Mouse (Mus musculus): ENCODE measurements around the gene Myadml2. TPM values are rescaled to one million over a fixed set of nuclear protein-coding genes. Genes with fewer than 3 reads are reported as not detected.

The Myadml2 gene
- polyA plus RNA-seq, 1 experiment from 2014 or later = not detected

DNA sequence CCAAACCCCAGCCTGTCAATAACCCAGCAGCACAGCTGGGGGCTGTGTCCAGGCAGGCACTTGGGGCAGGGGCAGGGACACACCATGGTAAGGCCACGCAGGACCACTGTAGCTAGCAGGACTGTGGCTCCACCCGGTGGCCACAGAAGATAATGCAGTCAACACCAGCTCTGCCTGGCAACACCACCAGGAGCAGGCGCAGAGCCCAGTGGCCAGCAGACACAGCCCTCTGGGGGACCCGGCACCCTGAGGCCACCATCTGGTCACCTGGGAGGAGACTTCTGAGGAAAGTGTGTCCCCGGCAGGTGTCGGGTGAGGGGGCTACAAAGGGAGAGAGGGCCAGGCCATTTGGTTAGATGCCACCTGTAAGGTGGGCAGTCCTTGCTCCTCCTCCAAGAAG lies 35.2 kb downstream of the Myadml2 start:
- H3K27ac ChIP-seq (replicated peaks) = no peak overlapping the region
- peaks cover 22% of the 10 kb centered on the region for H3K27me3 ChIP-seq (ENCODE audit: low read depth, poor library complexity, severe bottlenecking)
- 54% methylated on average over 6 of the region's 6 CpGs for WGBS
- DNase-seq (ENCODE audit: low spot score) = peak; percentile 72
- H3K4me1 ChIP-seq = peaks cover 47% of the 10 kb centered on the region
- peak overlapping the region; percentile 16; the same call in 1 of the 2 replicates for H3K4me3 ChIP-seq
- H3K9me3 ChIP-seq (replicated peaks) = no peaks in the 10 kb centered on the region
- peaks cover 68% of the 10 kb centered on the region for H3K36me3 ChIP-seq

DNA sequence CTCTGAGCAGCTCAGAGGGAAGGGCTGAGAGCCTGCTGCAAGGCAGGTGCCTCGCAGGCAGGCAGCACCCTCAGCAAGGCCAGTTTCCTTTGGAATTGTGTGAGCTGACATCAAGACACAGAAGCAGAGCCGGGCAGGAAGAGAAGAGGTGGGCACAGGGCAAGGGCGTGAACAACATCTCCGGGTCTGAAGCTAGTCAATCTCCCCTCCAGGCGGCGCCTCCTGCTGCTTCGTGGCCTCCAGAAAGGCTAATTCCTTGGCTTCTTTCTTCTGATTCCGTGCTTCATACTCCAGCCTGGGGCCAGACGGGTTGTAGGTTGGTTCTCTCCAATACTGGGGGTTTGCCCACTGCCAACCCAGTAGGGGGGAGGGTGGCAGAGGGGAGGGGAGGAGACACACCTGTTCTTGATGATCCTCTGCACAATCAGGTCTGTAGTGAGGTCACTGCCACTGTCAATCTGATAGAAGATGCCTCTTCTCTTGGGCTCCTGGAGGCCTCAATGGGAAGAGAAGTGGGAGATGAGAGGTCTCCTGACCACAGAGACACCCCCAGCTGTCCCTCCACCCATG lies 37.4 kb downstream of the Myadml2 start:
- DNase-seq (ENCODE audit: low spot score) = no peak
- Histone ChIP-seq H3K4me1 (peaks cover 39% of the 10 kb centered on the region), H3K9me3 (replicated peaks) (no peaks in the 10 kb centered on the region), H3K36me3 (peaks cover 81% of the 10 kb centered on the region), H3K27ac (replicated peaks) (no peak overlapping the region), H3K27me3 (ENCODE audit: low read depth, poor library complexity, severe bottlenecking) (peaks cover 36% of the 10 kb centered on the region), H3K4me3 (no peak overlapping the region)
- 79% methylated on average over 9 of the region's 9 CpGs for WGBS

DNA sequence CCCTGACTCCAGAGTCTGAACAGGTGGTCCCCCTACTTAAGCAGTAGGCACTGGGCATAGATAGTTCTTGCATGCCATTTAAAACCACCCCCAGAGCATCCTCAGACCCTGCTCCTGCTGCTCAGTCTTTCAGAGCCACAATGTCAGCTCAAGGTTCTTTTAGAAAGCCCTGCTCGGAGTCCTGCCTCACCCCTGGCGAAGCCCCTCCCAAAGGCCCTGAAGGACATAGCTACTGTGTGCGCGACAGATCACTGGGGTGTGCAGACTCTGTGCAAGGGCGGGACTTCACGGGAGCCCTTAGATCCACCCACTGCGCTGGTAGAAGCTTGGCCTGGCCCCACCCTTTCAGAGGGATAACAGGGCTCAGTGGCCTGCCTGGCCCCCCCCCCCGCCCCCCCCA lies 38.7 kb downstream of the Myadml2 start:
- no peaks in the 10 kb centered on the region for H3K9me3 ChIP-seq (replicated peaks)
- H3K4me1 ChIP-seq = peaks cover 33% of the 10 kb centered on the region
- no peak overlapping the region for H3K27ac ChIP-seq (replicated peaks)
- 33% methylated on average over 8 of the region's 8 CpGs for WGBS
- H3K36me3 ChIP-seq = peaks cover 83% of the 10 kb centered on the region
- DNase-seq (ENCODE audit: low spot score) = no peak
- peak overlapping the region; percentile 47; the same call in 1 of the 2 replicates for H3K4me3 ChIP-seq
- H3K27me3 ChIP-seq (ENCODE audit: low read depth, poor library complexity, severe bottlenecking) = peaks cover 36% of the 10 kb centered on the region

DNA sequence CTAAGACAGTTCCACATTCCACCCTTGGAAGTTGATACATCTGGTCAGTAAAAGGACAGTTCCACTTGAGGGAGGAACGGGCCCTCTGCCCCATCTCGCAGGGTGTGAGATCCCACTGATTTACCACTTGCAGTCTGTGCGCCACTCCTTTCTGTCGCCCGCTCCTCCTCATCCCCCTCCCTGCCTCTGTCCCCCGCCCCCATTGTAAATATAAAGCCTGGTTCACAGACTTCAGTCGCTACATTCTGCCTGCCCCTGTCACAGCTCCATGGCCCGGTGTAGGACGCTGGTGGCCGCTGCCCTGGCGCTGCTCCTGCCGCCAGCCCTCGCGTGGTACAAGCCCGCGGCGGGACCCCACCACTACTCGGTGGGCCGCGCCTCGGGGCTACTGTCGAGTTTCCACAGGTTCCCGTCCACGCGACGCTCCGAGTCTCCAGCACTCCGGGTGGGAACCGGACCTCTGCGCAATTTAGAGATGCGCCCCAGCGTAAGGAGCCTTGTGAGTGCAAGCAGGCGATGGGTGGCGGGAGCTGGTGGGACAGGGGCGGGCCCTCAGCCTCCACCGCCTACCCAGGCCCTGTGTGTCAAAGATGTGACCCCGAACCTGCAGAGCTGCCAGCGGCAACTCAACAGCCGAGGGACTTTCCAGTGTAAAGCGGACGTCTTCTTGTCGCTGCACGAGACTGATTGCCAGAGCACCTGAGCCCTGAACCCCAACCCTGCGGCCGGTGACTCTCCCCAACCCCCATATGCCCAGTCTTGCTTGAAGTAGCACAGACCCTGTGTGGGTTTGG lies 39.5 kb downstream of the Myadml2 start, which contains the start of gene Npb:
Gene Npb (plus strand): TSS at position 237 of the 794 bp plus-strand sequence.
- H3K9me3 ChIP-seq (replicated peaks) = no peaks in the 10 kb centered on the region
- peaks cover 36% of the 10 kb centered on the region for H3K27me3 ChIP-seq (ENCODE audit: low read depth, poor library complexity, severe bottlenecking)
- WGBS = 6% methylated on average over 45 of the region's 45 CpGs
- H3K4me1 ChIP-seq = peaks cover 31% of the 10 kb centered on the region
- no peak for DNase-seq (ENCODE audit: low spot score)
- H3K4me3 ChIP-seq = peak within 1 kb of the TSS; percentile 47
- H3K27ac ChIP-seq (replicated peaks) = peak within 1 kb of the TSS; percentile 53; the same call in 1 of the 2 replicates
- H3K36me3 ChIP-seq = peaks cover 83% of the 10 kb centered on the region

DNA sequence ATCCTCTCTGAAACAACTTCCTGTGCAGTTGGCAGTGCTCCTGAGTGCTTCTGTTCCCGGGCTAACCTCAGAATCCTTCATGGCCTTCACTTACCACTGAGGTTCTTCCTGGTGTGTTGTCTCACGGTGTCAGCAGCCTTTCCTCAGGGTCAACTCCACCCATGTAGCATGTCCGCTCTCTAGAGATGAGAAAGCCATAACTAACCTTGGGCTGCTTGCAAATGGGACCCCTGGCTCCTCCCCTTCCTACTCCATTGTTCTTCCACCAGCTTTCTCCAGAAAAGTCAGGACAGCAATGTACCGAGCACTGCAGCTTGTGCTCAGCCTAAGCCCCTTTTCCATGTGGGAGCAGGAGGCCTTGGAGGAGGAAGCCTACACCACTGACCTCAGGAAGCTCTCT lies 41.2 kb downstream of the Myadml2 start:
- H3K4me3 ChIP-seq = no peak overlapping the region
- 84% methylated on average over 4 of the region's 4 CpGs for WGBS
- peaks cover 83% of the 10 kb centered on the region for H3K36me3 ChIP-seq

DNA sequence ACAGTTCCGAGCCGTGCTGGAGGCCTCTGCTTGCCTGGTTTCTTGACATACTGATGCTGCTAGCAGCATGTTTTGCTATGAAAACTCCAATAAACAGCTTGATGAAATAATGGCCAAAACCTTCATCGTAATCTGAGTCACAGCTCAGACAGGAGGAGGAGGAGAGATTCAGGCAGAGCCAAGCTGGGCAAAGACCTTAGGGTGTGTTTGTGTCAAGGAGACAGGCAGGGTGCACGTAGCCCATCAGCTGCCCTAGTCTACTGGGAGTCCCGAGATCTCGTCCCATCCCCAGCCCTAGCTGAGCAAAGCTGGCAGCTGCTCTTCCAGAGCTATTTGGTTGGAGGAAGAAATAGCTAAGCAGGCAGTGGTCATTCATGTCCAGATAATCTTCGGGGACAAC lies 42.3 kb downstream of the Myadml2 start:
- no peak overlapping the region for H3K4me3 ChIP-seq
- no peak for DNase-seq (ENCODE audit: low spot score)
- peaks cover 29% of the 10 kb centered on the region for H3K4me1 ChIP-seq
- peaks cover 36% of the 10 kb centered on the region for H3K27me3 ChIP-seq (ENCODE audit: low read depth, poor library complexity, severe bottlenecking)
- H3K27ac ChIP-seq (replicated peaks) = no peak overlapping the region
- no peaks in the 10 kb centered on the region for H3K9me3 ChIP-seq (replicated peaks)
- WGBS = 94% methylated on average over 7 of the region's 7 CpGs
- H3K36me3 ChIP-seq = peaks cover 81% of the 10 kb centered on the region

More for the DNA sequence above, 41.2 kb downstream of the Myadml2 start:
- Histone ChIP-seq H3K27ac (replicated peaks) (no peak overlapping the region), H3K4me1 (peaks cover 29% of the 10 kb centered on the region), H3K27me3 (ENCODE audit: low read depth, poor library complexity, severe bottlenecking) (peaks cover 36% of the 10 kb centered on the region), H3K9me3 (replicated peaks) (no peaks in the 10 kb centered on the region)
- DNase-seq (ENCODE audit: low spot score) = no peak

DNA sequence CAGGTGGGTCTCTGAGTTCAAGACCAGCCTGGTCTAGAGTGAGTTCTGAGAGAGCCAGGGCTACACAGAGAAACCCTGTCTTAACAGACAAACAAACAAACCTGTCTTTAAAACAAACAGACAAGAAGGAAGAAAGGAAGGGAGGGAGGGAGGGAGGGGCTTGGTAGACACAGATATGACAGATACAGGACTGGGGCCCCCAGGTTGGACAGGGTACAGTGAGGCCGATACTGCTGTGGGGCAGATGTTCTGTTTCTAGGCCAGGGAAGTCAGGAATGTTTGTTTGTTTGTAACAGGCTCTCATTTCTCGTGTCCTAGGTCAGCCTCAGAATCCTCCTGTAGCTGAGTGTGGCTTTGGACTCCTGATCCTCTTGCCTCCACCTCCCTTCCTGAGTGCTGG lies 44.4 kb downstream of the Myadml2 start:
- H3K36me3 ChIP-seq = peaks cover 76% of the 10 kb centered on the region
- no peak overlapping the region for H3K4me3 ChIP-seq

DNA sequence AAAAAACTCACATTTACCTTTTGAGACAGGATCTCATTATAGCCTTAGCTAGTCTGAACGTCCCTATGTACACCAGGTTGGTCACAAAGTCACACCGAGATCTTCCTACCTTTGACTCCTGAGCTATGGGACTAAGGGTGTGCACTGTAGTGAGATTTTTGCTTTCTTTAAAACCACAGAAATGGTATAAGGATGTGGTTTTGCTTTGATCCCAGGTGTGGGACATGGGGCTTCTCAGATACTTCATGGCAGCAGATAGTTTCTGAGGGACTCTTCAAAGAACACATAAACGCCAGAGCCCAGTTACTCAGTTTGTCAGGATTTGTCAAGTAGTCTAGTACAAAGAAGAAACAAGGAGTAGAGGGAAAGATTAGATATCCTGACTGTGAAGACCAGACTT lies 47.2 kb downstream of the Myadml2 start:
- Histone ChIP-seq H3K4me1 (peaks cover 36% of the 10 kb centered on the region), H3K27ac (replicated peaks) (no peak overlapping the region), H3K27me3 (ENCODE audit: low read depth, poor library complexity, severe bottlenecking) (no peaks in the 10 kb centered on the region), H3K9me3 (replicated peaks) (no peaks in the 10 kb centered on the region), H3K4me3 (no peak overlapping the region), H3K36me3 (peaks cover 77% of the 10 kb centered on the region)
- 98% methylated on average over 3 of the region's 3 CpGs for WGBS
- DNase-seq (ENCODE audit: low spot score) = no peak

More for the DNA sequence above, 44.4 kb downstream of the Myadml2 start:
- no peak for DNase-seq (ENCODE audit: low spot score)
- no peaks in the 10 kb centered on the region for H3K9me3 ChIP-seq (replicated peaks)
- peaks cover 22% of the 10 kb centered on the region for H3K27me3 ChIP-seq (ENCODE audit: low read depth, poor library complexity, severe bottlenecking)
- H3K4me1 ChIP-seq = peaks cover 34% of the 10 kb centered on the region
- 83% methylated on average over 2 of the region's 2 CpGs for WGBS
- H3K27ac ChIP-seq (replicated peaks) = no peak overlapping the region

DNA sequence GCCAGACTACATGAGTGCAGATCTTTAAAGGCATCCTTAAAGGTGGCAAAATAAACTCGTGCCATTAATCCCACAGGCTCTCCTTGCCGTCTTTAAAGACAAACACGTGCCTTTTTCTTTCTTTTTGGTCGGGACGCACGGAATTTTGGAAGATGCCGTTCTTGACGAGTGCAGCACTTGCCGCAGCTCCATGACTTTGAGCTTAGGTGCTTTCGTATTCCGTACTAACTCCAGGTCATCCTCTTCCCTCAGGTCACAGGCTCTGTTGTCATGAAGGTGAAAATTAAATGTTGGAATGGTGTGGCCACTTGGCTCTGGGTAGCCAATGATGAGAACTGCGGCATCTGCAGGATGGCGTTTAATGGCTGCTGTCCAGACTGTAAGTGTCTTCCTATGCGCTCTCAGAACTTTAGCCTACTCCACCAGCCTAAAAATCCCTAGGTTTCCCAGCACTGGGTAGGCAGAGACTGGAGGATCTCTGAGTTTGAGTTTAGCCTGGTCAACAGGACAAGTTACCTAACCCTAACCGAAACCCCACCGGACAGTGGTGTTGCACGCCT lies 48.9 kb downstream of the Myadml2 start:
- Histone ChIP-seq H3K36me3 (peaks cover 77% of the 10 kb centered on the region), H3K4me3 (peak overlapping the region; percentile 99), H3K4me1 (peaks cover 37% of the 10 kb centered on the region), H3K27me3 (ENCODE audit: low read depth, poor library complexity, severe bottlenecking) (no peaks in the 10 kb centered on the region), H3K27ac (replicated peaks) (peak overlapping the region; percentile 99), H3K9me3 (replicated peaks) (no peaks in the 10 kb centered on the region)
- no peak for DNase-seq (ENCODE audit: low spot score)
- WGBS = 51% methylated on average over 17 of the region's 17 CpGs

DNA sequence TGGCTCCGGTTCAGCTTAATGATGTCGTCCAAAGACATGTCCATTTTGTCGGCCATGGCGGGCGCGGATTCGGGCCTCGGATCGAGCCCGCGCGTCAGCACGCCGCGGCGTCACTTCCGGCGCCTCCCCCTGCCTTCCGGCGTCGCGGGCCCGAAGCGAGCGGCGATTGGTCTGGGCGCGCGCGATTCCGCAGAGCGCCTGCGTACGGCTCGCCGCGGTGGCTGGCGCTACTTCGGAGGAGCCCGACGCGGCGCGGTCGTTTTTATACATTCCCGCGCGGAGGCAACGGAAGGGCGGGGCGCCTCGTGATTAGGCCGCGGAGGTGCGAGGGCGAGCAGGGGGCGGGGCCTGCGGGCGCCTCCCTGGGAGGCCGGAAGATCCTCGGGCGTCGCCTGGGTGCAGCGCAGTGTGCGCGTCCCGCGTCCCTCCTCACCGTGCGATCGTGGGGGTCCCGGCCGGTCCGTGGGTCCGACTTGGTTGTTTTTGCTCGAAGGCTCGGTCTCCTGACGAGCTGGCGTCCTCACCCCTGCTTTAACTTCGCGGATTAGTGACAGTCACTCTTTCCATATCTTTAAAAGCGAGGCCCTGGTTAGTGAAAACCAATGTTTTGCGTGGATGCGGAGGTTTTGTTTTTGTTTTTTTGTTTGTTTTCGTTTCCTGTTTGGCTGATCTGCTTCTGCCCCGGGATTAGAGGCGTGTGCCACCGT lies 49.5 kb downstream of the Myadml2 start, which contains the start of the genes Alyref and Anapc11:
Gene Alyref (minus strand): TSS at position 83 of the 707 bp plus-strand sequence.
Gene Anapc11 (plus strand): TSS at position 139 of the 707 bp plus-strand sequence.
- Histone ChIP-seq H3K27me3 (ENCODE audit: low read depth, poor library complexity, severe bottlenecking) (no peaks in the 10 kb centered on the region), H3K36me3 (peaks cover 77% of the 10 kb centered on the region), H3K4me1 (peaks cover 37% of the 10 kb centered on the region), H3K9me3 (replicated peaks) (no peaks in the 10 kb centered on the region), H3K27ac (replicated peaks) (peak within 1 kb of the TSS; percentile 99), H3K4me3 (peak within 1 kb of the TSS; percentile 99)
- DNase-seq (ENCODE audit: low spot score) = peak; percentile 95
- WGBS = under 1% methylated on average over 88 of the region's 88 CpGs

DNA sequence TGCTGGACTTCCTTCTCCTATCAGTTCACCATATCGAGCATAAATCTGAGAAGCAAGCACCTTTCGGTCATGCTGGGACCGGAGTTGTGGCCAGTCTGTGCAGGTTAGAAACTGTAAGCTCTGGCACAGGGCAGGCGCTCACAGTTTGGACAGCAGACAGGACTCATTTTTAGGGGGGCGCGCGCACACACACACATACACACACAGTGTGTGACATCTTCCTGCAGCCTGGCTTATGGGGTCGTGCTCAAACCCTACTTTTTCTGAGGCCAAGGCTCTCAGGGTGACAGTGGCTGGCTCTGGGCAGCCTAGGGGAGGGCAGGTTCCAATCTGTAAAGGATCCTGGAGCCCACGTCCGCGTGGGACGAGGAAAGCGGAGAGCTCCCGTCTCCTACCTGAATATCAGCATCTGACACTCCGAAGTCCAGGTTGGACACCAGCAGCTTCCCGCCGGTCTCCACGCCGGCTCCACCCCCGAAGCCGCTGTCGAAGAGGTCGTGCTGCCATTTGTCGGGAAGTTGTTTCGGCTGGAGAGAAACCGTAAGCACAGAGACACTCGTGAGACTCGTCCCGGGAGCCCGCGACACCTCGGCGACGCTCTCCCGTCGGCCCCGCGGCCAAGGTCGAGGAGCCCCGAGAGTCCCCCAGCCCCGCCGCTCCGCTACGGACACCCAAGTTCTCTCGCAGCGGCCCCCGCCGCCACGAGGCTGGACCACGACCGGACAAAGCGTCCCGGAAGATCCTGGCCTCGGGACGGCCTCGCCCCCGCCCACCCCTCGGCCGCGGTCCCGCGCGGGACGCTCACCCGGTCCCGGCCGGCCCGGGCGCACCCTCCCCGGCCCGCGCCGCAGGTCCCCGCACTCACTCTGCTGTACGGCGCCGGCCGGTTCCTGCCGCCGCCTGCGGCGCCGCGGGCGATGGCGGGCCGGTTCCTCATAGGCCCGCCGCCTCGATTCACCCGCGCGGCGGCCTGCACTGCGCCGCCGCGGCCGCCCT lies 50.4 kb downstream of the Myadml2 start:
- Histone ChIP-seq H3K4me1 (peaks cover 37% of the 10 kb centered on the region), H3K4me3 (peak overlapping the region; percentile 99), H3K27ac (replicated peaks) (peak overlapping the region; percentile 99), H3K27me3 (ENCODE audit: low read depth, poor library complexity, severe bottlenecking) (no peaks in the 10 kb centered on the region), H3K9me3 (replicated peaks) (no peaks in the 10 kb centered on the region), H3K36me3 (peaks cover 77% of the 10 kb centered on the region)
- WGBS = 5% methylated on average over 99 of the region's 99 CpGs
- no peak for DNase-seq (ENCODE audit: low spot score)
